Mouse (Mus musculus) forebrain, embryonic 14.5 days (tissue): ENCODE measurements at regions not wholly inside any gene's neighbourhood (a gene's known extent, or its start where the extent isn't known, plus 50 kb on each side); places are given as distances from the start of the nearest gene placed in this dataset.
"Not testable (repeated sequence)": the region's sequence is repeated elsewhere in the genome, so short reads cannot be mapped to it uniquely, and the experiment has no call there.

Source experiments
- ATAC-seq: fragments of 200-750 bp; cut with Nextera tagmentation; 2 replicates; pipeline ENCODE4 v1.8.0; 2017; ENCODE audit warnings: mild to moderate bottlenecking, moderate library complexity
- DNase-seq: peaks from one replicate; pipeline ENCODE4 v3.0.0-alpha.2; 2015; ENCODE audit warnings: low spot score
- H3K27ac ChIP-seq: fragments of 300-500 bp; sonication (generic); 2 replicates; pipeline ENCODE4 v1.5.1; 2014; ENCODE audit warnings: low read depth, mild to moderate bottlenecking, control low read depth, low read length, moderate library complexity
- H3K27me3 ChIP-seq: fragments of 300-500 bp; sonication (generic); replicated peaks from 2 replicates; pipeline ENCODE4 v1.6.1; 2014; ENCODE audit warnings: low read length, control low read depth, mixed read lengths; ENCODE audit not compliant: control insufficient read depth, insufficient read depth
- H3K36me3 ChIP-seq: fragments of 300-500 bp; sonication (generic); 2 replicates; pipeline ENCODE4 v1.6.1; 2014; ENCODE audit warnings: low read length, control low read depth; ENCODE audit not compliant: control insufficient read depth, insufficient read depth
- H3K4me1 ChIP-seq: fragments of 300-500 bp; sonication (generic); 2 replicates; pipeline ENCODE4 v1.6.1; 2014; ENCODE audit warnings: antibody characterized with exemption, low read length, control low read depth; ENCODE audit not compliant: control insufficient read depth, insufficient read depth
- H3K4me2 ChIP-seq: fragments of 300-500 bp; sonication (generic); 2 replicates; pipeline ENCODE4 v1.6.1; 2014; ENCODE audit warnings: mild to moderate bottlenecking, control low read depth, low read length
- H3K4me3 ChIP-seq: fragments of 300-500 bp; sonication (generic); 2 replicates; pipeline ENCODE4 v1.5.1; 2014; ENCODE audit warnings: low read depth, low read length, control low read depth
- H3K9ac ChIP-seq: fragments of 300-500 bp; sonication (generic); 2 replicates; pipeline ENCODE4 v1.6.1; 2014; ENCODE audit warnings: mild to moderate bottlenecking, low read length, control low read depth, moderate library complexity
- H3K9me3 ChIP-seq: fragments of 300-500 bp; sonication (generic); replicated peaks from 2 replicates; pipeline ENCODE4 v1.6.1; 2016; ENCODE audit warnings: low read length, control low read depth, mixed read lengths; ENCODE audit not compliant: control insufficient read depth
- WGBS: fragments of 180-500 bp; shearing (Covaris S2); extraction: QIAGEN DNeasy Blood & Tissue Kit; methylation state at CpG from one replicate; pipeline ENCODE4 v1.1.7; 2014; 5-methylcytosine and 5-hydroxymethylcytosine counted together

- ATAC-seq (no peak), DNase-seq (no peak)
- Histone ChIP-seq H3K4me2 (no peak overlapping the region), H3K4me1 (no peaks in the 10 kb centered on the region), H3K4me3 (no peak overlapping the region), H3K9ac (no peak overlapping the region), H3K9me3 (no peaks in the 10 kb centered on the region), H3K27ac (no peak overlapping the region), H3K36me3 (no peaks in the 10 kb centered on the region), H3K27me3 (no peaks in the 10 kb centered on the region)
These were observed 639.7 kb downstream of the Cdh10 start for GRCm38 (mm10) chr15:19458485-19458884.

- Histone ChIP-seq H3K4me2 (no peak overlapping the region), H3K27ac (no peak overlapping the region), H3K9me3 (no peaks in the 10 kb centered on the region), H3K9ac (no peak overlapping the region), H3K36me3 (no peaks in the 10 kb centered on the region), H3K27me3 (no peaks in the 10 kb centered on the region), H3K4me3 (no peak overlapping the region), H3K4me1 (no peaks in the 10 kb centered on the region)
- 25% methylated on average over 2 of the region's 2 CpGs for WGBS
- DNase-seq: peak; percentile 41
- ATAC-seq: no peak
These were observed 654.8 kb downstream of the Cdh10 start for GRCm38 (mm10) chr15:19473521-19473920.

- H3K36me3 ChIP-seq, H3K27ac ChIP-seq, H3K4me3 ChIP-seq, H3K9ac ChIP-seq, H3K27me3 ChIP-seq, ATAC-seq, DNase-seq, H3K4me1 ChIP-seq, H3K4me2 ChIP-seq, H3K9me3 ChIP-seq: not testable (repeated sequence)
These were observed 674.8 kb downstream of the Cdh10 start for GRCm38 (mm10) chr15:19493556-19493955.

- Histone ChIP-seq H3K4me2 (no peak overlapping the region), H3K27me3 (no peaks in the 10 kb centered on the region), H3K36me3 (no peaks in the 10 kb centered on the region), H3K4me3 (no peak overlapping the region), H3K27ac (no peak overlapping the region), H3K9me3 (no peaks in the 10 kb centered on the region), H3K4me1 (no peaks in the 10 kb centered on the region), H3K9ac (no peak overlapping the region)
- DNase-seq (peak; percentile 31), ATAC-seq (no peak)
- WGBS: 74% methylated on average over 2 of the region's 2 CpGs
These were observed 700.6 kb downstream of the Cdh10 start for GRCm38 (mm10) chr15:19519377-19519776.

- H3K27me3 ChIP-seq: no peaks in the 10 kb centered on the region
- no peak overlapping the region for H3K4me3 ChIP-seq
- no peaks in the 10 kb centered on the region for H3K4me1 ChIP-seq
- H3K4me2 ChIP-seq: no peak overlapping the region
- DNase-seq (no peak), ATAC-seq (no peak)
- no peak overlapping the region for H3K27ac ChIP-seq
- no peaks in the 10 kb centered on the region for H3K9me3 ChIP-seq
- H3K9ac ChIP-seq: no peak overlapping the region
- H3K36me3 ChIP-seq: no peaks in the 10 kb centered on the region
- WGBS: 87% methylated on average over 4 of the region's 4 CpGs
These were observed 721.9 kb downstream of the Cdh10 start for GRCm38 (mm10) chr15:19540676-19541075.

GRCm38 (mm10) chr15:19549757-19550156, 731.0 kb downstream of the Cdh10 start:
- Histone ChIP-seq H3K27me3 (no peaks in the 10 kb centered on the region), H3K9me3 (no peaks in the 10 kb centered on the region), H3K4me1 (no peaks in the 10 kb centered on the region), H3K4me3 (no peak overlapping the region), H3K36me3 (no peaks in the 10 kb centered on the region), H3K9ac (no peak overlapping the region), H3K4me2 (no peak overlapping the region), H3K27ac (no peak overlapping the region)
- ATAC-seq: no peak
- no peak for DNase-seq

- no peak for ATAC-seq
These were observed 766.0 kb downstream of the Cdh10 start for GRCm38 (mm10) chr15:19584769-19585168.

GRCm38 (mm10) chr15:19585281-19585680, 766.5 kb downstream of the Cdh10 start:
- H3K4me2 ChIP-seq: no peak overlapping the region
- H3K27ac ChIP-seq: no peak overlapping the region
- no peaks in the 10 kb centered on the region for H3K27me3 ChIP-seq
- no peak overlapping the region for H3K9ac ChIP-seq
- no peaks in the 10 kb centered on the region for H3K9me3 ChIP-seq
- DNase-seq: no peak
- no peak overlapping the region for H3K4me3 ChIP-seq
- H3K4me1 ChIP-seq: no peaks in the 10 kb centered on the region
- no peaks in the 10 kb centered on the region for H3K36me3 ChIP-seq
- ATAC-seq: no peak
- 86% methylated on average over 1 of the region's 1 CpGs for WGBS

More at GRCm38 (mm10) chr15:19584769-19585168, 766.0 kb downstream of the Cdh10 start:
- Histone ChIP-seq H3K9ac (no peak overlapping the region), H3K9me3 (no peaks in the 10 kb centered on the region), H3K27ac (no peak overlapping the region), H3K36me3 (no peaks in the 10 kb centered on the region), H3K4me1 (no peaks in the 10 kb centered on the region), H3K4me2 (no peak overlapping the region), H3K27me3 (no peaks in the 10 kb centered on the region), H3K4me3 (no peak overlapping the region)
- 70% methylated on average over 1 of the region's 1 CpGs for WGBS
- no peak for DNase-seq

DNA sequence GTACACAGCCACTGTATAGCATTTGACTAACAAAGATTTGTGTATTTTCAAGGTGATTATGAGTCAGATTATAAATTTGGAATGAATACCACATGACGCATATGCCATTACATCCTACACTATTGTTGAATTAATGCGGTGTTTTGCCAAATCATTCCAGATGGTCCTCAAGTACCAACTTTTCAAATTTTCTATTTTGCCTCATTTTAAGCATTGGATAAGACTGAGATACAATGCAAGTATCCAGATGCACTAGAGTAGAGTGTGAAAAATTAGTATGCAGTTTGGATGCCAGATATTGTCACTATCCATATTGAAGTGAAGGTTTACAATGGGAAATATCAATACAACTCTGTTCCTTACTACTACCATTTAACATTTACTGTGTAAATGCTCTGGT, 775.0 kb downstream of the Cdh10 start:
- Histone ChIP-seq H3K9ac (no peak overlapping the region), H3K4me3 (no peak overlapping the region), H3K27me3 (no peaks in the 10 kb centered on the region), H3K4me2 (no peak overlapping the region), H3K9me3 (no peaks in the 10 kb centered on the region), H3K4me1 (no peaks in the 10 kb centered on the region), H3K36me3 (no peaks in the 10 kb centered on the region), H3K27ac (no peak overlapping the region)
- peak; percentile 44 for DNase-seq
- WGBS: 79% methylated on average over 2 of the region's 2 CpGs
- peak; percentile 58; the same call in 1 of the 2 replicates for ATAC-seq

DNA sequence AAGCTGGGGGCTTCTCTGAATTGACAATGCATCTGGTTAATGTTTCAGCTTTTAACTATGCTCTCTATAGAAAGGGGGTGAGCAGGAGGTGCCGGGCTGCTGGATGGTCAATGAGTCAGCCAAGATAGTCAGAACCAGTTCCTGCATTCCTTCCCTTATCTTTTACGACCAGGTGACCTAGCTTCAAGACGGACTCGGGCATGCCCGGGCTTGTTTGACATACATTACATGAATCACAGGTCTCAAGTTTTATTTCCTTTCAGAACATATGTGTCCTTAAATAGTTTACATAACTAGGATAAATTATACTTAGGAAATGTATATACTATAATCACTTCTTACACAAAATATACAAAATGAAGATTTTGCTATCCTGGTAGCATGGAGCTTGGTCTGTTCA, 803.6 kb downstream of the Cdh10 start:
- not testable (repeated sequence) for H3K4me1 ChIP-seq, DNase-seq, H3K9ac ChIP-seq, H3K4me2 ChIP-seq, H3K36me3 ChIP-seq, H3K27me3 ChIP-seq, H3K9me3 ChIP-seq, H3K4me3 ChIP-seq, ATAC-seq, H3K27ac ChIP-seq
- 98% methylated on average over 5 of the region's 5 CpGs for WGBS
